Mouse (Mus musculus): Measurements from ENCODE around the gene Retreg3.
"Not testable (repeated sequence)": the region's sequence is repeated elsewhere in the genome, so short reads cannot be mapped to it uniquely, and the experiment has no call there.

Retreg3 gene

GRCm38 (mm10) chr11:101146377-101146776 is 26.7 kb upstream of the Retreg3 start:
- DNase-seq: no peak

DNA sequence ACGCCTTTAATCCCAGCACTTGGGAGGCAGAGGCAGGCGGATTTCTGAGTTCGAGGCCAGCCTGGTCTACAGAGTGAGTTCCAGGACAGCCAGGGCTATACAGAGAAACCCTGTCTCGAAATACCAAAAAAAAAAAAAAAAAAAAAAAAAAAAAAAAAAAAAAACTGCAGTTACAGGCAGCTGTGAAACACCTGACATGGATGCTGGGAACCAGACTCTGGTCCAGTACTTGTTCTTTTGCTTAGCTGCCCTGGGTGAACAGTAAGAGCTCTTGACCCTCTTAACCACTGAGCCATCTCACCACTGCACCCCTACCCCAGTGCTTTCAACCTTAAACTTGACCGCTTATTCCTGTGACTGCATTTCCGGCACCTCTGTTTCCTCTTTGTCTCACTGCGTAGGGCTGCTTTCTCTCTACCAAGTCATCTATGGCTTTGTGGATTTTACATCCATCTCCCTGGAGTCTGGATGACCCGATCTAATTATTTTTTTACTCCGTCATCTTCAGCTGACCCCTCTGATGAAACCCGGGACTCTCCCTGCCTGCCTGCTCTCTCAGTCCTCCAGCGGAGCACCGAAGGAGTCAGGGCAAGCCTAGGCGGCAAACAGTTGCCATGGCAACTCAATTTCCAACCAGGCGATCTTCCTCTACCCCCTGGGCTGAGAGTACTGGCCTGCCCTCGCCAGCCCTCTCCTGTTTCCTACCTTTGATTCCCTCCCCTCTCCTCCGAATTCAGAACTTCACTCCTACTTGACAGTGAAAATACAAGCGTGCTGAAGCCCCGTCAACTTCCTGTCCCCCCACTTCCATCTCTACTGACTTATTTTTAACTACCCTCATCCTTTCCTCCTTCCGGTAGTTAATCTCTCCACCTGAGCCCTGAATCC is 23.9 kb upstream of the Retreg3 start:
- peak; percentile 74 for DNase-seq

DNA sequence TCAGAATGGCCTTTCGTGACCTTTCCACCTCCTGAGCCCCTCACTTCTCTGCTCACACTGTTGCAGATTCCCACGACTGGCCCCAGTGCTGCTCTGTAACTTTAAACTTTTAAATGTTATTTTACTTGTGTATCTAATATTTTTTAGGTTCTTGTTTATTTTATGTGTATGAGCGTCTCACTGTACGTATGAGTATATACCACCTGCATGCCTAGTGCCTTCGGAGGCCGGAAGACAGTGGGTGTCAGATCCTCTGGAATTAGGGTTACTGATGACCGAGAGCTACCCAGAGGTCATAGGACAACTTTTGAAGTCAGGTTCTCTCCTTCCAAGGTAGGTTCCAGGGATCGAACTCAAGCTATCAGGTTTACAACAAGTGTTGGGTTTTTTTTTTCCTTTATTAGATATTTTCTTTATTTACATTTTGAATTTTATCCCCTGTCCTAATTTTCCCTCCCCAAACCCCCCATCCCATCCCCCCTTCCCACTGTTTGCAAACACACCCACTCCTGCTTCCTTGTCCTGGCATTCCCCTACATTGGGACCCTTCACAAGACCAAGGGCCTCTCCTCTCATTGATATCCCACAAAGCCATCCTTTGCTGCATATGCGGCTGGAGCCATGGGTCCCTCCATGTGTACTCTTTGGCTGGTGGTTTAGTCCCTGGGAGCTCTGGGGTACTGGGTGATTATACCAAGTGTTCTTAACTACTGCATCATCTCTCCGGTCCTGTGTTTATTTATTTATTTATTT is 22.7 kb upstream of the Retreg3 start:
- DNase-seq: no peak

- no peak for DNase-seq
These were observed 21.4 kb upstream of the Retreg3 start for GRCm38 (mm10) chr11:101141088-101141487.

GRCm38 (mm10) chr11:101140164-101140819 is 20.6 kb upstream of the Retreg3 start:
- no peak for DNase-seq

DNA sequence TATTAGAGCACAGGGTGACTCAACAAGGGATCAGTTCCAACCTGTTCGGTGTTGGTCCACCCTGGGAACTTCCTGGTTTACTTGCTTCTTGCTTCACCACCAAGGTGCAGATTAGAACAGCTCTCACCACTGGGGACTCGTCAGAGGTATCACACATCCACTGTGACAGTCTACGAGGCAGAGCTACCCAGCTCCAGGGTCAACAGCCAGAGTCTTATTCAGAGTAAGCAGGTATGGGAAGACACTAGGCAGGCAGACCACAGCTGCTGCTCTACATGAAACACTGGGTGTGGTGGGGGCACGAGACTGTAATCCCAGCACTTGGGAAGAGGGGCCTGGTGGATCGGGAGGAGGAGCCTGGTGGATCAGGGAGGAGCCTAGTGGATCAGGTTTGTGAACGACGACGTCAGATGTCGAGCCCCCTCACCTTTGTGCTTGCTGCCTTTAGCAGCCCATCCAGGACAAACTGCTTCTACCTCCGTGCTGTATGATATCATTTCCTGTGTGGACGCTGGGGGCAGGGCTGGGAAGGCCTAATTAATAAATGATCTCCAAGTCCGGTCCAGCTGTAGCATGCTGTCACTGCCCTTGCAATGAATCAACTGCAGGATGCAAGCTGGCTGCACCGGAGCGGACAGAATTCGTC is 19.0 kb upstream of the Retreg3 start:
- DNase-seq: no peak

- DNase-seq: no peak
These were observed 17.3 kb upstream of the Retreg3 start for GRCm38 (mm10) chr11:101137000-101137399.

- no peak for DNase-seq
These were observed 14.6 kb upstream of the Retreg3 start for GRCm38 (mm10) chr11:101134217-101134865.

DNA sequence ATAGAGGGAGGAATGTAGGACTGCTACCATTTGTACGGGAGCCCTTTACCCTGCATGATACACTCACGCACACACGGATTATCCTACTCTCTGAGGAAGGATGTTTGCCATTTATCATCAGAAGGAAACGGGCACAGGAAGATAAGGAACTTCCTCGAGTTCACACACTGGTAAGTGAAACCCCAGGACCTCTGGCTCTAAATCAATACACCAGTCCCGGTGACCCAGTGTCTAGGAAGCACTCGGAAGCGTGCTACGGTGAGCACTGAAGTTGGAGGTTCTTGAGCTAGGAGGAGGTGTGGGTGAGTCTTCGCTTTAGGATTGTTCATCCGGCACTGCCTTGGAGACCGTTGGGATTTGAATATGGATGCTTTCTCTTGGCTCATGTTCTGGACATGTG is 13.3 kb upstream of the Retreg3 start:
- DNase-seq: no peak

DNA sequence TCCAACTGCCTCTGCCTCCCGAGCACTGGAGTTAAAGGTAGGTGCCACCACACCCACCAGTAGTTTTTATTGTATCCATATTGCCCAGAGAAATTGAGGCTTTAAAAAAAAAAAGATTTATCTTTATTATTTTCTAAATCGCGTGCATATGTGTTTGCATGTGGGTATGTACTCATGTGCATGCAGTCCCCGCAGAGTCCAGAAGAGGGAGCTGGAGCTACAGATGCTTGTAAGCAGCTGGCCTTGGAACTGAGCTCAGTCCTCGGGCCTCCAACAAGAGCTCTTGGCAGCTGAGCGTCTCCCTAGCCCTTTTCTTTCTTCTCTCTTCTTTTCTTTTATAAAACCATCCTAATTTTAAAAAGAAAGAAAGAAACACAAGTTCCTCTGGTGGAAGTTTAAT is 12.0 kb upstream of the Retreg3 start:
- DNase-seq: no peak

DNA sequence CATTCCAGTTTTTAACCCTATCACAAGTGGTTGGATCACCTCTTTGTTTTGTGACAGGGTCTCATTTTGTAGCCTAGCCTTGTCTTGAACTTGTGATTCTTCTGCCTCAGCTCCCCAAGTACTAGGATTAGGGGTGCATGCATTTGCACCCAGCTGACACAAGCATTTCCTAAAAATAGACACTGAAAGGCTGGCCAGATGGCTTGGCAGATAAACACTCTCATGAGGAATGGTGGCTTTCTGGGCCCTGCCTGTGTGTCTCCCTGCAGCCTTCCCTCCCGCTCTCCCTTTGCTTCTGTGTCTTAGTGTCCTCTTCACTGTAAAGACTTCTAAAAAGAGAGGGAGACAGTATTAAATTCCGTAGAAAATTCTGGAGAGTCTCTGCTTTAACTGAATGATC is 11.5 kb upstream of the Retreg3 start:
- DNase-seq: no peak

DNA sequence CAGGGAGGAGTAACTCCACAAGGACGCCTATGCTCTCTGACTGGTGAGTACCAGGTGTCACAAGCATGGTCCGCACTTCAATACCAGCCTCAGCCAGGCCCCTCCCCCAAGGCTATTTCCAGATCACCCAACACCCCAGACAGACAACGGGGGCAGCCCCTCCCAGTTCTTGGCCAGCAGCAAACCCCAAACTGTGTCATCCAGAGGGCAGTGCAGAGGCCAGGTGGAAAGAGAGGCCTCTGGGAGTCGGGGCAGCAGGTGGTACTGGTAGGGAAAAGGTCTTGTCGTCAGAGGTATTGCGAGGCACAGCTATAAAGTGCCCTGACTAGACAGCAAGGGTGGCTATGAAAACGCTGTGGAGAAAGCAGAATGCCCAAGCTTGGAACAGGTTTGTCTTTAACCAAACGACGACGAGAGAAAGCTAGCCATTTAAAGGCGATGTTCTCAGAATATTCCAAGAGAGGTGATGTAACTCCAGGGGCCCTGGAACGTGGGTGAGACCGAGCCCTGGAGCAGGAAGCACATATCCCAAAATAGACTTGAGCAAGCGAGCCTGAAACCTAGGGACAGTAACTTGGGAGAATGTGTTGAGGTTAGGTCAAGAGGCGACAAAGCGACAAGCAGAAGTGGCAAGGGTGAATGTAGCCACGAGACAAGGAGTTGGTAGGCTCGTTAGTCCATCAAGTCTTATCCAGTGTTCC is 10.5 kb upstream of the Retreg3 start:
- DNase-seq: no peak

DNA sequence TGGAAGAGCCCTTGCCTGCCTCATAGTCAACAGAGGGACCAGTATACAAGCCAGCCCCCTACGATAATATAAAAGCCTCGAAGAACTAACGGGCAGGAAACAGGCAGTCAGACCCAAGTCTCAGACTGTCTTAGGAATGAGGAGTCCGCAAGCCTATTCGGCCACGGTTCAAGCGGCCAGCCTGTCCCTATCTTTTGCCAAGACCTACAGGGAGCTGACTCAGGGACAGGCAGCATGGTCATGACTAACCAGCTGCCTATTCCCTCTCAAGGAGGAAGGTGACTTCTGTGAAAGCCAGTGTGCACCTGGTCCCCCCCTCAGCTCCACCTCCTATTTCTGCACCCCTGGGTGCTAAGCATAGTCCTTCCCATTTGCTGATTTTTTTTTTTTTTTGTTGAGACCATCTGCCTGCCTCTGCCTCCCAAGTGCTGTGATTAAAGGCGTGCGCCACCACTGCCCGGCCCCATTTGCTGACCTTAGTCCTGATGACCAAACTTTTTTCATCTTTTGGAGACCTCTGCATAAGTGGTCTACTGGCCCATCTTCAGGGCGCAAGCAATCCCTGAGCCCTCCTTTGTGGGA is 9.4 kb upstream of the Retreg3 start:
- no peak for DNase-seq

GRCm38 (mm10) chr11:101127075-101127474 is 7.4 kb upstream of the Retreg3 start:
- peak; percentile 12 for DNase-seq

GRCm38 (mm10) chr11:101125008-101125407 is 5.3 kb upstream of the Retreg3 start:
- not testable (repeated sequence) for DNase-seq

- not testable (repeated sequence) for DNase-seq
These were observed 4.8 kb upstream of the Retreg3 start for GRCm38 (mm10) chr11:101124494-101124893.

DNA sequence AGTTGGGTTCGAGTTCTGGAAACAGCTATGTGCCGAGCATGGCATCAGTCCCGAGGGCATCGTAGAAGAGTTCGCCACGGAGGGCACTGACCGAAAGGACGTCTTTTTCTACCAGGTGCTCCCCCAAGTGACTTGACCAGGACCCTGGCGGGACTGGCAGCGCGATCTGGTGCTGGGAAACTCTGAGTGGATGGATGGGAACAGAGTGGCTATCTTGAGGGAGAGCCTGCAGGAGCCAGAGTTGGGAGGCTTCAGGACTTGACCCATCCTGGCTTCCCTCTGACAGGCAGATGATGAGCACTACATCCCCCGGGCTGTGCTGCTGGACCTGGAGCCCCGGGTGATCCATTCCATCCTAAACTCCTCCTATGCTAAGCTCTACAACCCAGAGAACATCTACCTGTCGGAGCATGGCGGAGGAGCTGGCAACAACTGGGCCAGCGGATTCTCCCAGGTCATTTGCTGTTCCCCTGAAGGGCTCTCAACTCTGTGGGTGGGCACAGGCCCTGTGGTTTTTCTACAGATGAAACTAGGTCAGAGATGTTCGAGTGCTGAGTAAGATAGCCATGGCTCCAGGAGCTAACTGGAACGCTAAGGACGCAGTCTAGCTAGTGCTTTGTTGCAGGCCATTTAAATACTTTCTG is 974 bp upstream of the Retreg3 start:
- DNase-seq: no peak

- DNase-seq: peak; percentile 33
These were observed 447 bp downstream of the Retreg3 start for GRCm38 (mm10) chr11:101119131-101119760.

DNA sequence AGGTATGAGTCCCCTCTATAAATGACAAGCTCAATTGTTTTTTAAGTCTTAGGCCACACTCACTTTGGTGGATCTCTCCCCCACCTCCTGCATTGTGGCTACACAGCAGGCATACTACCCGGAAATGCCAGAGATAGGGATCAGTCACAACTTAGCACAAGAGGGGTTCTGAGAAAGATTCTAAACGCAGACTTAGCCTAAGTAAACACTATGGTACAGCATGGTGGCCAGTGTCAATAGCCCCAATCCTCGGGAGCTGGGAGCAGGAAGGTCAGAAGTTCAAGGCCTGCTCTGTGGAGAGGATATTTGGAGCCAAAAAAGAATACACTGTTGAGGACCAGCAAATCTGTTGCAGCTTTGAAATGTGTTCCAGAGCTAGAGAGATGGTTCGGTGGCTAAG is 1.6 kb downstream of the Retreg3 start:
- DNase-seq: no peak

DNA sequence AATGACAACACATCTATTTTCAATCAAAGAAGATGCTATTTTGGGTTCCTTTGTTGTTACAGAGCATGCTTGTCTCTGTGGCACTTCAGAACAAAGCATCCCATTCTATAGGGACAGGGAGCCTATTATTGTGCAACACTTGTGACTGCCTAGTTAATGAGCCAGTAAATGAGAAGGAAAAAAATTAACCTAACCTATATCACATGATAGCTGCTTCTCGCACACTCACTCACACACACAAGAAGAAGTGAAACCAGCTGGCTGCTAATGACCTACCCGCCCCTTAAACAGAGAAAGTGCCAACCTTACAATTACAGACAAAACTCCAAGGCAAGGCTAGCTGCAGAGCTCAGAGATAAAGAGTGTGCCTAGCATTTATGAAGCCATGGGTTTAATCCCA is 4.1 kb downstream of the Retreg3 start:
- no peak for DNase-seq
